Mouse (Mus musculus) C2C12 (cell line): ENCODE results near the gene Pgc. TPM values are rescaled to one million over a fixed set of nuclear protein-coding genes. Genes with fewer than 3 reads are reported as not detected.

Experiments
- H3K27me3 ChIP-seq: one replicate; pipeline ENCODE4 v1.6.1; 2011; ENCODE audit not compliant: control insufficient read depth, insufficient read depth, insufficient read length
- H3K36me3 ChIP-seq: one replicate; pipeline ENCODE4 v1.6.1; 2011; ENCODE audit not compliant: control insufficient read depth, insufficient read depth
- H3K4me3 ChIP-seq: one replicate; pipeline ENCODE4 v1.5.1; 2011; ENCODE audit warnings: mild to moderate bottlenecking, control low read depth; ENCODE audit not compliant: poor library complexity, insufficient read depth, severe bottlenecking
- H3K79me2 ChIP-seq: one replicate; pipeline ENCODE4 v1.6.1; 2011; ENCODE audit not compliant: control insufficient read depth, insufficient read depth
- H3K79me3 ChIP-seq: one replicate; pipeline ENCODE4 v1.6.1; 2011; ENCODE audit warnings: low read depth, control low read depth
- H3ac ChIP-seq: one replicate; pipeline ENCODE3; 2011; ENCODE audit warnings: low read depth; ENCODE audit not compliant: control insufficient read depth, insufficient read length
- CEBPB ChIP-seq: IDR thresholded peaks from one replicate; pipeline ENCODE4 v1.6.1; 2011; ENCODE audit warnings: low read depth, mild to moderate bottlenecking, control low read depth, moderate library complexity
- CTCF ChIP-seq: IDR thresholded peaks from one replicate; pipeline ENCODE4 v1.5.1; 2011; ENCODE audit not compliant: control insufficient read depth, insufficient read depth, insufficient read length
- FOSL1 ChIP-seq: IDR thresholded peaks from one replicate; pipeline ENCODE4 v1.8.0; 2011; ENCODE audit warnings: mild to moderate bottlenecking, low read length; ENCODE audit not compliant: poor library complexity, insufficient read depth, severe bottlenecking
- MAX ChIP-seq: IDR thresholded peaks from one replicate; pipeline ENCODE4 v1.6.1; 2011; ENCODE audit warnings: mild to moderate bottlenecking, control low read depth
- MYOD1 ChIP-seq: IDR thresholded peaks from one replicate; pipeline ENCODE4 v1.6.1; 2011; ENCODE audit warnings: low read depth; ENCODE audit not compliant: control insufficient read depth, insufficient read length
- MYOG ChIP-seq: IDR thresholded peaks from one replicate; pipeline ENCODE4 v1.6.1; 2011; ENCODE audit not compliant: control insufficient read depth, insufficient read length; ENCODE audit errors: extremely low read depth
- USF1 ChIP-seq: IDR thresholded peaks from one replicate; pipeline ENCODE4 v1.6.1; 2011; ENCODE audit warnings: low read depth, mild to moderate bottlenecking, control low read depth, moderate library complexity
- polyA plus RNA-seq: library from polyadenylated mRNA; unstranded; fragments of >200 nt; fragmentation: generic; extraction: Trizol; gene quantifications from one replicate; pipeline ENCODE4 v1.2.1, GENCODE M21; 2012; ENCODE audit warnings: missing spikeins

The Pgc gene
- polyA plus RNA-seq, 1 experiment: not detected

GRCm38 (mm10) chr17:47767456-47768141, 41.0 kb downstream of the Pgc start:
- no peaks in the 10 kb centered on the region for H3K36me3 ChIP-seq
- H3K4me3 ChIP-seq: no peak overlapping the region
- no peaks in the 10 kb centered on the region for H3K79me2 ChIP-seq
- TF ChIP-seq MYOD1 (no peak), CTCF (no peak), MAX (no peak), USF1 (no peak), MYOG (no peak), FOSL1 (no peak), CEBPB (no peak)
- H3ac ChIP-seq: no peak overlapping the region
- no peaks in the 10 kb centered on the region for H3K27me3 ChIP-seq
- no peaks in the 10 kb centered on the region for H3K79me3 ChIP-seq

GRCm38 (mm10) chr17:47768707-47769276, 42.1 kb downstream of the Pgc start:
- peak; percentile 48 for TF ChIP-seq CTCF
- TF ChIP-seq MYOD1: no peak
- Histone ChIP-seq H3K79me2 (no peaks in the 10 kb centered on the region), H3ac (no peak overlapping the region), H3K36me3 (no peaks in the 10 kb centered on the region), H3K4me3 (no peak overlapping the region), H3K79me3 (no peaks in the 10 kb centered on the region), H3K27me3 (no peaks in the 10 kb centered on the region)

GRCm38 (mm10) chr17:47769389-47770299, 43.0 kb downstream of the Pgc start:
- TF ChIP-seq CTCF: no peak
- no peaks in the 10 kb centered on the region for H3K27me3 ChIP-seq
- no peaks in the 10 kb centered on the region for H3K36me3 ChIP-seq
- no peaks in the 10 kb centered on the region for H3K79me3 ChIP-seq
- H3K79me2 ChIP-seq: no peaks in the 10 kb centered on the region
- no peak overlapping the region for H3K4me3 ChIP-seq
- no peak overlapping the region for H3ac ChIP-seq

- no peaks in the 10 kb centered on the region for H3K79me2 ChIP-seq
- no peak overlapping the region for H3K4me3 ChIP-seq
- H3K36me3 ChIP-seq: no peaks in the 10 kb centered on the region
- no peaks in the 10 kb centered on the region for H3K79me3 ChIP-seq
- no peak overlapping the region for H3ac ChIP-seq
- TF ChIP-seq MYOG (no peak), MAX (no peak), USF1 (no peak), CEBPB (no peak), CTCF (no peak), FOSL1 (no peak), MYOD1 (no peak)
- H3K27me3 ChIP-seq: no peaks in the 10 kb centered on the region
These were observed 47.0 kb downstream of the Pgc start for GRCm38 (mm10) chr17:47773604-47774003.

- H3K79me2 ChIP-seq: no peaks in the 10 kb centered on the region
These were observed 50.5 kb downstream of the Pgc start for GRCm38 (mm10) chr17:47777141-47777540.

More at GRCm38 (mm10) chr17:47777141-47777540, 50.5 kb downstream of the Pgc start:
- TF ChIP-seq CEBPB (no peak), FOSL1 (no peak), MYOD1 (no peak), MAX (no peak), CTCF (no peak), USF1 (no peak), MYOG (no peak)
- Histone ChIP-seq H3K36me3 (no peaks in the 10 kb centered on the region), H3ac (no peak overlapping the region), H3K27me3 (no peaks in the 10 kb centered on the region), H3K79me3 (no peaks in the 10 kb centered on the region), H3K4me3 (no peak overlapping the region)
